Mouse (Mus musculus): ENCODE data around the gene Ackr4.

DNA sequence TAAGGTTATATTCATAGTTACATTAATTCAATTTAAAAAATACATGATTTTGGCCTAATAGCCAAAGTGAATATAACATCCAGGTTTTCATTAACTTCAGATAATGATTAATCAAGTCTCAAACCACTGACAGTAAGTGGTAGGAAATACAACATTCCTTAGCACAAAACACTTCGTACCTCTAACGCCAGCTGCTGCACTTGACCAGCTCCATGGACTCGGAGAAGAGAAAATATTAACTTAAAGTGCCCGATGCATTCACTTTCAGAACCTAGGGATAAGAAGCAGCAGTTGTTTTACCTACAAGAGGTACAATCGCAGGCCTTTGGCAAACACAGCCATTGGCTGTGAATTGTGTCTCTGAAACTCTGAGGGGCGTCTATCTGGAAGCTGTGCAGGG, 45.6 kb upstream of the Ackr4 start:
- no peak for TF ChIP-seq CTCF (conservative IDR thresholded peaks at IDR 0.05; ENCODE audit: insufficient read depth, insufficient read length, low read depth, low read length)
- TF ChIP-seq POLR2A (IDR thresholded peaks at IDR 0.05; ENCODE audit: low read depth, low read length) = no peak
